Mouse (Mus musculus): ENCODE data around the gene Gm21964. TPM values are rescaled to one million over a fixed set of nuclear protein-coding genes. Genes with fewer than 3 reads are reported as not detected.

Gm21964 gene
- polyA plus RNA-seq, 2 experiments from 2014 or later: not detected

Other genes with a start within 250 kb of the Gm21964 start
- 1 to 10 TPM; 1.0 to 1.3 TPM for gene Phlpp2, start 232.7 kb upstream of the Gm21964 start, polyA plus RNA-seq (2017; shearing (Covaris generic))
- gene Marveld3, start 139.0 kb upstream of the Gm21964 start, polyA plus RNA-seq (2017; shearing (Covaris generic)): not detected
- gene Tat, start 110.8 kb upstream of the Gm21964 start, polyA plus RNA-seq (2017; shearing (Covaris generic)): not detected
- gene Chst4, start 61.5 kb upstream of the Gm21964 start, polyA plus RNA-seq (2017; shearing (Covaris generic)): not detected
- 1 to 10 TPM; 1.3 to 1.7 TPM for gene Zfp612, start 21.5 kb upstream of the Gm21964 start, polyA plus RNA-seq (2017; shearing (Covaris generic))
- not detected for gene Gm17720, start 1.5 kb downstream of the Gm21964 start, polyA plus RNA-seq (2017; shearing (Covaris generic))
- gene Calb2, start 67.0 kb downstream of the Gm21964 start, polyA plus RNA-seq (2017; shearing (Covaris generic)): not detected
- 1 to 10 TPM; 6.3 to 6.9 TPM for gene Cmtr2, start 114.5 kb downstream of the Gm21964 start, polyA plus RNA-seq (2017; shearing (Covaris generic))
- under 1 TPM in 1 of 2 experiments, not detected in 1; 0.44 TPM for gene Hydin, start 165.8 kb downstream of the Gm21964 start, polyA plus RNA-seq (2017; shearing (Covaris generic))